Mouse (Mus musculus): ENCODE results near the gene Rab11fip4. TPM values are rescaled to one million over a fixed set of nuclear protein-coding genes. Genes with fewer than 3 reads are reported as not detected.

Gene Rab11fip4
- polyA plus RNA-seq, 1 experiment from 2014 or later = 10.7 TPM

DNA sequence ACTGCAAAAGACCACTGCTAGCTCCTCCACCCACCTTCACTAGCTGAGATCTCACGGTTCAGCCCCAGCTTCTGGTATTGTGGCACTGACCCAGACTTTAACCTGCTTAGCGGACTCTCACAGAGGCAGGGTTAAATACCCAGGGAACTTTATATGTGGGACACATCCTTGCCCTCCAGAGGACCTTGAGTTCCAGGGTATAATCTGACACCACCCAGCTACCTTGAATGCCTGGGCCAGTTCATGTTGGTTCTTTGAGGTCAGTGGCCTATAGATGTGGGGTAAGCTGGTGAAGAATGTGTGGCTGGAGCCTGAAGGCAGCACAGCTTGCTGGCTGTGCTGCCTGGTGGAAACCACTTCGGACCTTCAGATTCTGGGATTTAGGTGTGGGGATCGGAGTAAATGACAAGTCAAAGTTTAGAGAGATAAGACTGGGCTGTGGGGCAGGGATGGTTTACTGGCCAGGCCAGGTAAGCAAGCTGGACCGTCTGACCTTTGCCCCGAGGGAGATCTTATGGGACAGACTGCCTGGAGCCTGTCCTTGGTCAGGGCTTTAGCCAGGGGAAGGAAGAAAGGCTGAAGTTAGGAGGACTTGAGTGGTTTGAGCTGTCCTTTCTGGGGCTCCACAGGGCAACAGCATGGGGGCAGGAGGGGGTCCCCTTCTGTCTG lies 71.0 kb downstream of the Rab11fip4 start:
- Histone ChIP-seq H3K27me3 (ENCODE audit: control insufficient read depth, insufficient read depth, low read length) (no peaks in the 10 kb centered on the region), H3K9me3 (ENCODE audit: control insufficient read depth, low read length) (no peaks in the 10 kb centered on the region), H3K4me1 (ENCODE audit: control insufficient read depth, insufficient read depth, low read length) (peaks cover 17% of the 10 kb centered on the region), H3K4me3 (ENCODE audit: low read depth, low read length) (peak overlapping the region; percentile 69; the same call in 1 of the 2 replicates), H3K36me3 (ENCODE audit: control insufficient read depth, insufficient read depth, low read length) (no peaks in the 10 kb centered on the region), H3K4me2 (ENCODE audit: low read depth, severe bottlenecking) (peak overlapping the region; percentile 93), H3K9ac (ENCODE audit: low read length) (no peak overlapping the region; the same call in 1 of the 2 replicates), H3K27ac (replicated peaks; ENCODE audit: low read depth, low read length) (no peak overlapping the region)
- WGBS = 35% methylated on average over 6 of the region's 6 CpGs
- no peak for DNase-seq (ENCODE audit: low spot score)
- ATAC-seq (ENCODE audit: insufficient number of reproducible peaks, low FRiP score, low TSS enrichment, low read depth) = no peak

DNA sequence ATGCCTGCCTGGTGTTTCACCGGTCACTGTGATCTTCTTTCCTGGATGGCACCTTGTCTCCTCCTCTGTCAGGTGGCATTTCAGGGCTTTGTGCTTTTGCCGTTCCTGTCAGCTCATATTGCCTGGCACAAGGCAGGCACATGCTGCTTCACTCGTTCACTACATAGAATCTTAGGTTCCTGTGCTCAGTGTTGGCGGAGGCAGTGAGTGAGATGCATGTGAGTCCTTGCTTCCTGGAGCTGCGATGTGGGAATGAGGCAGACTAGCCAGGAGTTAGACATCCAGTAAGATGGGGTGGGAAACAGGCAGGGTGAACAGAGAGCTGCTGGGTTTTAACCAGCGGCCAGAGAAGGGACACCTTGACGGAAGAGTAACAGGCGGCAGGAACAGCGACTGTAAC lies 72.1 kb downstream of the Rab11fip4 start:
- WGBS = 85% methylated on average over 9 of the region's 9 CpGs
- H3K4me2 ChIP-seq (ENCODE audit: low read depth, severe bottlenecking) = no peak overlapping the region
- no peak overlapping the region for H3K4me3 ChIP-seq (ENCODE audit: low read depth, low read length)

GRCm38 (mm10) chr11:79663570-79663969 lies 72.6 kb downstream of the Rab11fip4 start:
- H3K27me3 ChIP-seq (ENCODE audit: control insufficient read depth, insufficient read depth, low read length) = no peaks in the 10 kb centered on the region
- H3K36me3 ChIP-seq (ENCODE audit: control insufficient read depth, insufficient read depth, low read length) = no peaks in the 10 kb centered on the region
- no peak overlapping the region for H3K27ac ChIP-seq (replicated peaks; ENCODE audit: low read depth, low read length)
- peaks cover 18% of the 10 kb centered on the region for H3K4me1 ChIP-seq (ENCODE audit: control insufficient read depth, insufficient read depth, low read length)
- DNase-seq (ENCODE audit: low spot score) = no peak
- no peak overlapping the region for H3K4me2 ChIP-seq (ENCODE audit: low read depth, severe bottlenecking)
- no peak overlapping the region for H3K9ac ChIP-seq (ENCODE audit: low read length)
- H3K4me3 ChIP-seq (ENCODE audit: low read depth, low read length) = no peak overlapping the region
- no peak for ATAC-seq (ENCODE audit: insufficient number of reproducible peaks, low FRiP score, low TSS enrichment, low read depth)
- H3K9me3 ChIP-seq (ENCODE audit: control insufficient read depth, low read length) = no peaks in the 10 kb centered on the region
- 88% methylated on average over 7 of the region's 7 CpGs for WGBS

More for the DNA sequence above, 72.1 kb downstream of the Rab11fip4 start:
- ATAC-seq (ENCODE audit: insufficient number of reproducible peaks, low FRiP score, low TSS enrichment, low read depth) (no peak), DNase-seq (ENCODE audit: low spot score) (no peak)
- no peak overlapping the region for H3K27ac ChIP-seq (replicated peaks; ENCODE audit: low read depth, low read length)
- no peaks in the 10 kb centered on the region for H3K36me3 ChIP-seq (ENCODE audit: control insufficient read depth, insufficient read depth, low read length)
- peaks cover 17% of the 10 kb centered on the region for H3K4me1 ChIP-seq (ENCODE audit: control insufficient read depth, insufficient read depth, low read length)
- no peaks in the 10 kb centered on the region for H3K27me3 ChIP-seq (ENCODE audit: control insufficient read depth, insufficient read depth, low read length)
- H3K9me3 ChIP-seq (ENCODE audit: control insufficient read depth, low read length) = no peaks in the 10 kb centered on the region
- H3K9ac ChIP-seq (ENCODE audit: low read length) = no peak overlapping the region

DNA sequence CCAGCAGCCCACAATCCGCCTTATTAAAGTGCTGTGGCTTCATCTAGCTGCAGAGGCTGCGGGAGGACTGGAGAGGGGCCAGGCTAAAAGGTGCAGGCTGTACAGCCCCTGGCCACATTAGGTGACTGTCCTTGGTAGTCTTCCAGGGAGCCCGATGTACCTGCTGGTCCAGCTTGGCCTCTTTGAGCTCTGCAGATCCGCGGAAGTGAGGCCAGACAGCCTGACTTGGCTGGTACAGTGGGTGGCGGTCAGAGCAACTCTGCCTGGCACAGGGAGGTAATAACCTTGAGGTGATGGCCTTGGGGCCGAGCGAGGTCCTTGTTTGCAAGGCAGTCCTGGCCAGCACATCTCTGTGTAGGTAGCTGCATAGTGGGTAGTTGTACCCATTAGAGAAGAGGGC lies 75.5 kb downstream of the Rab11fip4 start:
- Histone ChIP-seq H3K4me2 (ENCODE audit: low read depth, severe bottlenecking) (no peak overlapping the region), H3K4me1 (ENCODE audit: control insufficient read depth, insufficient read depth, low read length) (peaks cover 37% of the 10 kb centered on the region), H3K27ac (replicated peaks; ENCODE audit: low read depth, low read length) (no peak overlapping the region), H3K36me3 (ENCODE audit: control insufficient read depth, insufficient read depth, low read length) (no peaks in the 10 kb centered on the region), H3K27me3 (ENCODE audit: control insufficient read depth, insufficient read depth, low read length) (no peaks in the 10 kb centered on the region), H3K9ac (ENCODE audit: low read length) (no peak overlapping the region; the same call in 1 of the 2 replicates), H3K4me3 (ENCODE audit: low read depth, low read length) (no peak overlapping the region), H3K9me3 (ENCODE audit: control insufficient read depth, low read length) (no peaks in the 10 kb centered on the region)
- no peak for ATAC-seq (ENCODE audit: insufficient number of reproducible peaks, low FRiP score, low TSS enrichment, low read depth)
- 92% methylated on average over 8 of the region's 8 CpGs for WGBS
- no peak for DNase-seq (ENCODE audit: low spot score)

DNA sequence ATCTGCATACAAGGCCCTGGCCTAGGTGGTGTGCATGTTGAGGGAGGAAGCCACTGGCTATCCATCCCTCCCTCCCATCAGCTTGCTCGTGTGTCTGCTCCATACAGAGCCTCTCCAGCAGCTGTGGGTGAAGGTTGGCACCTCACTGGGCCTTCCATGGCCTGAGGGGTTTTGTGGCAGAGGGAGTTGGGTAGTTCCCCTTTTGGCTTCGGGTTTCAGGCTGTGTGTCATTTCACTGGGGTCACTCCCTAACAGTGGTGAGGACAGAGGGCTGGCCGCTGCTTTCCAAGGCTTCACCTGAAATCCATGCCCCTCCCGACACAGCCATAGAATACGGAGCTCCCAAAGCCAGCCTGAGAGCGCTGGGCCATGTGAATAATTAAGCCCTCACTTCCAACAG lies 78.2 kb downstream of the Rab11fip4 start:
- H3K27me3 ChIP-seq (ENCODE audit: control insufficient read depth, insufficient read depth, low read length) = no peaks in the 10 kb centered on the region
- no peak overlapping the region for H3K4me2 ChIP-seq (ENCODE audit: low read depth, severe bottlenecking)
- H3K9me3 ChIP-seq (ENCODE audit: control insufficient read depth, low read length) = no peaks in the 10 kb centered on the region
- no peak for DNase-seq (ENCODE audit: low spot score)
- no peak overlapping the region for H3K4me3 ChIP-seq (ENCODE audit: low read depth, low read length)
- H3K36me3 ChIP-seq (ENCODE audit: control insufficient read depth, insufficient read depth, low read length) = no peaks in the 10 kb centered on the region
- no peak overlapping the region for H3K9ac ChIP-seq (ENCODE audit: low read length)
- peak overlapping the region; percentile 92 for H3K27ac ChIP-seq (replicated peaks; ENCODE audit: low read depth, low read length)
- 37% methylated on average over 6 of the region's 6 CpGs for WGBS
- no peak for ATAC-seq (ENCODE audit: insufficient number of reproducible peaks, low FRiP score, low TSS enrichment, low read depth)
- H3K4me1 ChIP-seq (ENCODE audit: control insufficient read depth, insufficient read depth, low read length) = peaks cover 31% of the 10 kb centered on the region

GRCm38 (mm10) chr11:79669947-79670346 lies 78.9 kb downstream of the Rab11fip4 start:
- ATAC-seq (ENCODE audit: insufficient number of reproducible peaks, low FRiP score, low TSS enrichment, low read depth) (0 out of 2 replicates have a peak, but pooled peaks have one; percentile 7), DNase-seq (ENCODE audit: low spot score) (peak; percentile 66)
- Histone ChIP-seq H3K4me2 (ENCODE audit: low read depth, severe bottlenecking) (peak overlapping the region; percentile 2; the same call in 1 of the 2 replicates), H3K36me3 (ENCODE audit: control insufficient read depth, insufficient read depth, low read length) (no peaks in the 10 kb centered on the region), H3K9me3 (ENCODE audit: control insufficient read depth, low read length) (no peaks in the 10 kb centered on the region), H3K27me3 (ENCODE audit: control insufficient read depth, insufficient read depth, low read length) (no peaks in the 10 kb centered on the region), H3K4me3 (ENCODE audit: low read depth, low read length) (no peak overlapping the region), H3K27ac (replicated peaks; ENCODE audit: low read depth, low read length) (peak overlapping the region; percentile 92), H3K9ac (ENCODE audit: low read length) (no peak overlapping the region; the same call in 1 of the 2 replicates), H3K4me1 (ENCODE audit: control insufficient read depth, insufficient read depth, low read length) (peaks cover 31% of the 10 kb centered on the region)
- 6% methylated on average over 3 of the region's 3 CpGs for WGBS

DNA sequence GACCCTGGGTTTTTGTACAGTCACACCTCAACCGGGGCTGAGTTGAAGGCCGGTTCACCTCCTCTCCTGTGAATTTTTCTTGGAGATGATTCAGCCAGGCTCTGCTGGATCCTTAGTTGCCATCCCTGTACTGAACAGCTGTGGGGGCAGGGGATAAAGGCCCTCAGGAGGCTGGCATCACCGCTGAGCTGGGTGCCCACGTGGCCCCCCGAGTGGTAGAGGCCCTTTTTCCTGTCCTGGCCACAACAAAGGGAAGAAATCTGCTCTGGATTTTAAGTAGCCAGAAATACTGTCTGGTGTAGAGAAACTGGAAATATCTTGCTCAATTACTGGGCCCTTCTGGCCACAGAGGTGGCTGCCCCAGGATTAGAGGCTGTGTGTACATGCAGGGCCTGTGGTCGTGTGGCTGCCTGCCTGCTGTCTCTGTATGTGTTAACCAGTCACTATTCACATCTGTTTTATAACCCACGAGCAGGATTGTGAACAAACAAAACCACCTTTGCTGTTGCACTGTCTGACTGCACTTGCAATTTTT lies 79.5 kb downstream of the Rab11fip4 start:
- Histone ChIP-seq H3K4me3 (ENCODE audit: low read depth, low read length) (no peak overlapping the region), H3K9ac (ENCODE audit: low read length) (no peak overlapping the region; the same call in 1 of the 2 replicates), H3K4me1 (ENCODE audit: control insufficient read depth, insufficient read depth, low read length) (peaks cover 31% of the 10 kb centered on the region), H3K27me3 (ENCODE audit: control insufficient read depth, insufficient read depth, low read length) (no peaks in the 10 kb centered on the region), H3K27ac (replicated peaks; ENCODE audit: low read depth, low read length) (peak overlapping the region; percentile 92), H3K4me2 (ENCODE audit: low read depth, severe bottlenecking) (no peak overlapping the region), H3K36me3 (ENCODE audit: control insufficient read depth, insufficient read depth, low read length) (no peaks in the 10 kb centered on the region), H3K9me3 (ENCODE audit: control insufficient read depth, low read length) (no peaks in the 10 kb centered on the region)
- peak; percentile 27 for DNase-seq (ENCODE audit: low spot score)
- WGBS = 54% methylated on average over 7 of the region's 7 CpGs
- no peak for ATAC-seq (ENCODE audit: insufficient number of reproducible peaks, low FRiP score, low TSS enrichment, low read depth)

GRCm38 (mm10) chr11:79671668-79672281 lies 80.8 kb downstream of the Rab11fip4 start:
- H3K4me1 ChIP-seq (ENCODE audit: control insufficient read depth, insufficient read depth, low read length) = peaks cover 31% of the 10 kb centered on the region

More at GRCm38 (mm10) chr11:79671668-79672281, 80.8 kb downstream of the Rab11fip4 start:
- Histone ChIP-seq H3K9ac (ENCODE audit: low read length) (no peak overlapping the region), H3K9me3 (ENCODE audit: control insufficient read depth, low read length) (no peaks in the 10 kb centered on the region), H3K27me3 (ENCODE audit: control insufficient read depth, insufficient read depth, low read length) (no peaks in the 10 kb centered on the region), H3K36me3 (ENCODE audit: control insufficient read depth, insufficient read depth, low read length) (no peaks in the 10 kb centered on the region), H3K27ac (replicated peaks; ENCODE audit: low read depth, low read length) (no peak overlapping the region), H3K4me3 (ENCODE audit: low read depth, low read length) (no peak overlapping the region), H3K4me2 (ENCODE audit: low read depth, severe bottlenecking) (no peak overlapping the region)
- DNase-seq (ENCODE audit: low spot score) (peak; percentile 57), ATAC-seq (ENCODE audit: insufficient number of reproducible peaks, low FRiP score, low TSS enrichment, low read depth) (no peak)
- WGBS = 51% methylated on average over 6 of the region's 6 CpGs
